Mouse (Mus musculus): ENCODE measurements around the gene Msi2.
A peak's percentile ranks its signal among the peaks of the same experiment; 100 is the strongest.

Msi2 gene

DNA sequence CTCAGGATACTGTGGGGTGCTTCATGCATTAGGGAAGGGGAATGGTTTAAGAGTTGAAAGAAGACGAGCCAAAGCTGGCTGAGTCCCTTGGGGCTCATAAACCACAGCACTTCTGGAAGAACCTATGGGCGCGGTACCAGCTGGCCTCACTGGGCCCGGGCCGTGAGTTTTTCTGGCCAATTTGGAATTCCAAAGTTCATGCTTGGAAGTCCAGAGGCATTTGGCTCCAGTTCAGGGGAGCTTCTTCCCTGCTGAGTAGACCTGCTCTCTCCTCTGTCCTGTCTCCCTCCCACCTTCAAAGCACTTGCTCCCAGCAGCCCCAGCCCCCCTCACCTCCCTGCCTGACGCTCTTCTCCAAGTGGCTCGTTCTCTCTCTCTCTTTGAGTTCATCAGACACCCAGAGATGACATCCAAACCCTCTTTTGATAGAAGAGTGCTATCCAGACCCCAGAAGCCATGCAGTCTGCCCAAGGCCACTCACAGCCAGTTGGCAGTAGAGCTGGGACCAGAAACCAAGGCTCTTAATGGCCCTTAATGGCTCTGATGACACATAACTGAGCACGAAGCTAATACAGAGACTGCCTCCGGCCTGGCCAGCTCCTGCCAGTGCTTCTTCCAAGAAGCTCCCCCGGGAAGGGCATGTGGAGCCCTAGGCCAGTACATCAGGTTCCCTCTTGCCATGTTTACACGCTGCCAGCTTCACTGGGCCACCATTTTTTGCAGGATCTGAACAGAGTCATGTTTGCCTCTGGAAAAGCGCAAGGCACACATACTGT is 204.0 kb downstream of the Msi2 start:
- DNase-seq (ENCODE audit: low spot score), result no peak

DNA sequence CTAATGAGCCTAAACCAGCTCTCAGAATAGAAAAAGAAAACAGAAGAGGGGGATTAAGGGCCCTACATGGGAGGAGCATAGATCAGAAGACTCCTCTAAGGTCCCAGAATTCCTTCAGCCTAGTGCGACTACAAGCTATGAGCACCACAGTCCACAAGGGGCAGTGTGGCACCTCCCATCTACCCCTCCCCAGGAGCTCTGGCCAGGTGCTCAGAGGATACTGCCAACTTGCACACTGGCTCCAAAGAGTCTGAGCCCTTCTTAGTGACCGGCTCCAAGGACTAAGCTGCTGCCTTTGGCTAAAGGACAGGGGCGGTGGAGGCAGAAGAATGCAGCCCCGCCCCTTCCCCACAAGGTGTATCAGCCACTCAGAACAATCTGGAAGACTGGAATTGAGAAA is 205.7 kb downstream of the Msi2 start:
- peak; percentile 74 for DNase-seq (ENCODE audit: low spot score)

DNA sequence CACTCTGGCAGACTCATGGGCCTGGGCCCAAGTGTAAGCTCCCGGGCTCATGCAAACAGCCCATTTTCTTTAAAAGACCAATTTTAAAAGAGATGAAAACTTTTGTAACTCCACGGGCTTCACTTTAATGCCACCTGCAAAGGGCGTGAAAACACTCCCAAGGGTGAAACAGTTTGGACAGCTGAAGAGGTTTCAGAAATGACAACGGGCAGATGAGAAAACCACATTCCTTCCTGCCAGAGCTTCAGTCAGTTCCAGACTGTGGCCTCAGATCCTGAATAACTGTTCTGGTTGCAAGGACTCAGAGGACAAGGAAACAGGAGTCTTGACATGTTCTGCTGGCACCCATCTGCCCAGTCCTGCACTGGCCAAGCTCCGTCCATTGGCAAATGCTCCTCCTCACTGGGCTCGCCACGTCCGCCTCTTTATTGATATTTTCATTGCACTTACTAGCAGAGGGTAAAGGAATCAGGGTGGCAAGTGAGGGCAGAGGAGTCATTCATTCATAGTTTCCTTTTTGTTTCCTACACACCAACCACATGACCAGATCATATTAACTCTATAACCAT is 207.9 kb downstream of the Msi2 start:
- DNase-seq (ENCODE audit: low spot score), result no peak

DNA sequence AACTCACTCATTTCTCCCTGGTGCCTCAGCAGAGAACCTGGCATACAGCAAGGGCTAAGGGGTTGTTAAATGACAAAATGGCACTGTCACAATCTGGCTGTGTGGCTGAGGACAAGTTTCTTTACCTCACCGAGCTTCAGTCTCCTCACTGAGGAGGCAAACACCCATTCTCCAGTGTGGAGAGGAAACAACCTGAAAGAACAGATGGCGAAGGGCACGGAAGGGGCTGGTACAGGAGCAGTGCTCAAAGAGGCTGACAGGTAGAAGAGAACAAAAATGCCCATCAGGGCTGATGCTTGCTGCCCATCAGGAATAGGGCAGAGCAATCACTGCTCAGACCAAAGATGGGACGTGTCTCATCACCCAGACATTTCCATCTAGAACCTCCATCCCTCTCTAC is 208.8 kb downstream of the Msi2 start:
- no peak for DNase-seq (ENCODE audit: low spot score)

DNA sequence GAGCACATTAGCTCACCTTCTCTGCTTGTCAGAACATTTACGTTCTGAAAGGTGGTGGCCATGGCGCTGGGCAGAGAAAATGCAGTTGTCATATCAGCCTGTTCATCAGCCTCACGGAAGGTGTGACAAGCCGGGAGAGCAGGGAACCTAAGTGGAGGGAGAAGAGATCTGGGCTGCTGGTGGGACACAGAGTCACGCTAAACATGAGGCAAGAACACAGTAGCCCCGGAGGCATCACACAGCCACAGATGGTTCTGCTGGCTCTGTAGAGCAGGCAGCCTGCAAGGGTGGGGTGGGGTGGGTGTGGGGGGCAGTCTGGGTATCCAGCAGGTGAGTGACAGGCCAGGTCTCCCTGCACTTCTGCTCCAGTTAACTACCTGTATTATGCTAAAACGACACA is 210.2 kb downstream of the Msi2 start:
- DNase-seq (ENCODE audit: low spot score), result no peak

DNA sequence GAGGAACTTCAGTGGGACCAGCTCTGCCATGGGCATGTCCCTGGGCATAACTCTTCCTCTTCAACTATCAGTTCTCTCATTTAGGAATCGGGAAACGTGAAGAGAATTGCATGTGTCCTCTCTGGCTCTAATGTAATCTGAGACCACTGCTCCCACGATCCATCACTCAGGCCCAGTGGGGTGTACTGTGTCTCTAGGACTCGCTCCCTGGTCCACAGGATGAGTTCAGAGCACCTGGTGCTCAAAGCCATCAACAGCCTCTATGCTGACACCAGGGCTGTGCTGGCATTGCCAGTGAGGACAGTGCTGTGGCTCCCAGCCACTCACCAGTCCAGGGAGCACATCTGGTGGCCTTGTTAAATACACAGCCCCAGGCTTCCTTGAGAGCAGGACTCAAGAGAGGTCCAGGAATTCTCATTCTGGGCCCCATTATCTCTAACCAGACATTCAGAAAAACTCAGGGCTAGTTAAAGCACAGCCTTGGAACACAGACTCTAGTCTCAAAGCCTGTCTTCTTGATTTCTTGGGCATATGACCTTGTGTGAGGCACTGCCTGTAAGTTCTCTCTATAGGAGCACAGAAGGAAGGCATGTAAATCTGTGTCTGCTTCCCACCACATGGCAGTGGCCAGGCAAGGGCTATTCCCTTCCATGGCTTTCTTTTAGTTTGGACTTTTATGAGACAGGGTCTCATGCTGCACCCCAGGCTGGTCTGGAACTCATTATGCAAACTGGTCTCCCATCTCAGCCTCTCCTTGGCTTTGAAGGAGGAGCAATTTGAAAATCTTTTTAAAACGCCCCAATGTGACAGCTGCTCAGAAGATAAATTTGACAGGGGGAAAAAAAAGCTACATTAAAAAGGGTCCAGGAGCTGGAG is 211.5 kb downstream of the Msi2 start:
- DNase-seq (ENCODE audit: low spot score), result no peak

DNA sequence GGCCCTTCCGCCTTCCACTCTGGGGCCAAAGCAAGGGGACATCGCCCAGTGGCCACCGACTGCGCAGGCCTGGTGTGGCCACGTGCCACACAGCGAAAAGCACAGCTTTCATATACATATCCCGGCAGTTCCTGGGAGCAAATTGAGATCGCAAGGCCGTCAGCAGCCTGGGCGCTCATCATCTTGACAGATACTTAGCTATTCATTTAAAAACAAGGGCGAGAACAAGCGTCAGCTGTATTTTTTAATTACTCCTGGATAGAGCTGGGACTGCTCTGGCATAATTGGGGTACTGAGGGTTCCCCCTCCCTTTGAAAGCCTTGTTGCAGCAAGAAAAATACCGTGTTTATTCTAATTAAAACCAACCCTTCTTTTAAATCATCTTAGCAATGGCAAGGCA is 212.2 kb downstream of the Msi2 start:
- no peak for DNase-seq (ENCODE audit: low spot score)

DNA sequence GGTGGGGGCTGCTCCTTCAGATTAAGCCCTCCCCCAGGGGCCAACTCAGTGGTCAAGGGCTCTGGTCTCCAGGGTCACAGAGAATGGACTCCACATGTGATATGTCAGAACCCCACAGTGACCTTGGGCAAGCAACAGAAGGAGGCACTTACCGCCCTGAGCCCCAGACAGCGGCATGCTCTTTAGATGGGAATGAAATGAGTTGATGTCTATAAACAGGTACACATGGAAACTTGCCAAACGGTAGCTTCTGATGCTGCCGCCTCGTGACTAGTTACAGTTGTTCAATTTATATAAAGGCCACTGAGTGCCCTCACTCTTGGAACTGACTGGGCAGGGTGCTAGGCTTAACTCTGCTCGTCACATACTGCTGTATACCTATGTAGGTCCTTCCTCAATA is 215.7 kb downstream of the Msi2 start:
- no peak for DNase-seq (ENCODE audit: low spot score)

DNA sequence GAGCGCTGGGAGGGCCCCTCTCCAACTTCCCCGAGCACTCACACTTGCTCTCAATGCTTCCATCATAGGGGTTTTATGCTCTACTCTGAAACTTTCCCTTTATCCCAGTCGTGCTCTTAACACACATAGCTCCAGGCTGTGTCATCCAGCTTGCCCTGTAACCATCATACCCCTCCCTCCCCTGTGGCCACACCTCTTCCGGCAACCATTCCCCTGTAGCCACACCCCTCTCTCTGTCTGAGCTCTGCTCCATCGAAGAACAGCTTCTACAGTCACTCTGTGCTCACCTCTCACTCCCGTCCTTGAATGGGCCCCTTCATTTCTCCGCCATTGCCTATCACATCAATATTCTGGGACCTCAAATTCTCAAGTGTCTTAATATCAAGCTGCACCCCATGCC is 219.8 kb downstream of the Msi2 start:
- no peak for DNase-seq (ENCODE audit: low spot score)

DNA sequence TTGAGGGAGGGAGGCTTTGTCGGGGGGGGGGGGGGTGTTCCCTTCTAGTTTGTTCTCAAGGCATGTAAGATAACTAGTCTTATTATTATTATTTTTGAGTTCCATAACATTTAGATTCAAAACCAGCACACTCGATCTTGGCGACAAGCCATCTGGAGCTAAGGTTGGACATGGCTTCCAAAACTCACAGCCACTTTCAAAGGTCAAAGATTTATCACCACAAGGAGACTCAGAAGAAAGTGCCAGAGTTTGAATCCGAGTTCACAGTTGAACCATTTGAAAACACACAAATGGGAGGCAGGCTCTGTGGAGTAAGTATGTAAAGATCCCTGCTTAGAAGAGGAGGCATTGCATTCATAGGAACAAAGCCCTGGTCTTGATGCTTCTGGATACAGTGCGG is 221.9 kb downstream of the Msi2 start:
- no peak for DNase-seq (ENCODE audit: low spot score)

DNA sequence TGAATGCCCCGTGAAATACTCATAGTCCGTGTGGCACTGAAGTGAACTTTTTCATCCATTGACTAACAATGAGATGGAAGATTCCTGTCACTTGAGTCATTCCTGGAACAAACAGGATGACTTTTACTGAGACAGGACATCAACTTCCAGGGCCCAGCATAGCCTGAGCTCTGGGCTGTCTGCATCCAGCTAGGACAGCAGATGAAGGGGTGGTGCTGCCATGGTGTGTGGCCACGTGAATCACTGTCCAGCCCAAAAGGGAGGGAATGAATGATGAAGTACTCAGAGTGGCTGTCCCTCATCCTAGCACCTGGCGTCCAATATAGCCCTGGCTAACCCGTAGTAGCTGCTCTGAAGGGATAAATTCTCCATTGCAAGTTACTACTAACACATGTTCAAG is 222.6 kb downstream of the Msi2 start:
- DNase-seq (ENCODE audit: low spot score), result no peak

DNA sequence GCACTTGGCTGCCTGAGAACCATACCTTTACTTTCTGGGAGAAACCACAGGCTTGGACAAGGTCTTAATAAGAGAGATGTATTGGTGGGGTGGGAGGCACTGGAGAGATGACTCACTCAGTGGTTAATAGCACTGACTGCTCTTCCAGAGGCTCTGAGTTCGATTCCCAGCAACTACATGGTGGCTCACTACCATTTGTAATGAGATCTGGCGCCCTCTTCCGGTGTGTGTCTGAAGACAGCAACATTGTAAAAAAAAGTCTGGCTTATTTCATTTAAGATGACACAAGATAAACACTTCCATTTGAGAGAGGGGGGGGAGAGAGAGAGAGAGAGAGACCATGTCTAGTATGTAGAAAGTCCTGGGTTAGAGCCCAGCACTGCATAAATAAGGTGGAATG is 223.3 kb downstream of the Msi2 start:
- no peak for DNase-seq (ENCODE audit: low spot score)

DNA sequence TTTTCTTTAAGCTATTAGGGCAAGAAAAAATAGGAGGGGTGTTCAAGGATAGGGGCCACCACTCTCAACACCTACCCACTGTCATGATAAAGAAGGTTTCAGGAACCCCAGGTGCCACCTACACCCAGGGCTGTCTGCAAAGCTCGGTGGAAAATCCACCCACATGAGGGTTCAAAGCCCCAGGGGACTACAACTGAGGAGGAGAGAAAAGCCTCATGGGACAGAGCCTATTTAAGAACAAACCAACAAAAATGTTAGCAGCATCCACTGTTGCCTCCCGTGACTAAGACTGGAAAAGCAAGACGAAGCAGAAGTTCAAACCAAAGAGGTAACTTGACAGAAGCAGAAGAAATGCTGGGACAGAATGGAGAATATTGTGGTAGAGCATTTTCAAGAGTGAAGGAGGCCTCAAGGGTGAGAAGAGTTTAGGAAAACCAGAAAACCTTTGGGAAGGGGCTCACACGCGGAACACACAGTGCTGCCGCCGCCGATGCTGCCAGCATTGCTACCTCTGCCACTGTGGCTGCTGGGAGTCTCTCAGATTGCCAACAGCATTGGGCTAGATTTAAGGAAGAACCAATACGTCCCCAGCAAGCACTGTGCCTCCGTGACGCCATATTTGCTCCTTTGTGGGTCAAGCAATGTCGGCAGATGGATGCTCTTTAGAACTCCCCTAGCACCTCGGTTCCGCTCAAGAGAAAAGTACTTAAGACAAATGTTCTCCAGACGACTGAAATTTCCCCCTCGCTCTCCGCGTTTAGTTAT is 224.3 kb downstream of the Msi2 start:
- DNase-seq (ENCODE audit: low spot score), result no peak

DNA sequence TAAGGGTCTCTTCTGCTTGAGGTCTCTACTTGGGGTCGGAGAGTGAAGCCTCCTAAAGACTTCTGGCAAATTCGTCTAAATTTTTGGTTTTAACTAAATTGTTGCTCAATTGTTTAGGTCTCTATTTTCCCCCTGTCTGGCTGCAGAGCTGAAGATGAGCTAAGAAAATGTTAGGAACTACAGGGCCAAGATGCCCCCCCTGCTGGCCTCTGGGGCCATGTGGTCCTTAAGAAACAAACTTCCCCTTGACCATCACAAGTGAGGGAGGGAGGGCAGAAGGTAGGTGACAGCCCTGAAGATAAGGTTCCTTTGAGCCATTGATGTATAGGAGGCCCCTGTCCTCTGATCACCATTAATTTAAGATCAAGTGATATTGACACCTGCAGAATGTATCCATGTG is 225.7 kb downstream of the Msi2 start:
- DNase-seq (ENCODE audit: low spot score), result no peak

DNA sequence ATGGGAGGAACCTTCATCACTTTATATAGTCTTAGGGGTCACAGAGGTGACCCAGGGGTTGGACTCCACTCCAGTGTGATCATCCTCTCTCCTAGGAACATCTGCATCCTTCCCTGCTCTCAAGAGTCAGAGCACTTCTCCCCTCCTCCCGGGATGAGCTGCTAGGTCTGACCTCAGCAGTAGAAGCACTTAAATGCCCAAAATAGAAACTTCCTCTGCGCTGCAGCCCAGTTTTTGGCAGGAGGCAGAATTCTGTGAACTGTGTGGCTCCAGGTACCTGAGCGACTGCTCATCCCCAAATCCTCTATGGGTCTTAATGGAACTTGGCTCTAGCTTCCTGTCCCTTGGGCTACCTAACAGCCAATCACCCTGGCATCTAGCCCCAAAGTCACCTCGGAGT is 228.3 kb downstream of the Msi2 start:
- DNase-seq (ENCODE audit: low spot score), result no peak

DNA sequence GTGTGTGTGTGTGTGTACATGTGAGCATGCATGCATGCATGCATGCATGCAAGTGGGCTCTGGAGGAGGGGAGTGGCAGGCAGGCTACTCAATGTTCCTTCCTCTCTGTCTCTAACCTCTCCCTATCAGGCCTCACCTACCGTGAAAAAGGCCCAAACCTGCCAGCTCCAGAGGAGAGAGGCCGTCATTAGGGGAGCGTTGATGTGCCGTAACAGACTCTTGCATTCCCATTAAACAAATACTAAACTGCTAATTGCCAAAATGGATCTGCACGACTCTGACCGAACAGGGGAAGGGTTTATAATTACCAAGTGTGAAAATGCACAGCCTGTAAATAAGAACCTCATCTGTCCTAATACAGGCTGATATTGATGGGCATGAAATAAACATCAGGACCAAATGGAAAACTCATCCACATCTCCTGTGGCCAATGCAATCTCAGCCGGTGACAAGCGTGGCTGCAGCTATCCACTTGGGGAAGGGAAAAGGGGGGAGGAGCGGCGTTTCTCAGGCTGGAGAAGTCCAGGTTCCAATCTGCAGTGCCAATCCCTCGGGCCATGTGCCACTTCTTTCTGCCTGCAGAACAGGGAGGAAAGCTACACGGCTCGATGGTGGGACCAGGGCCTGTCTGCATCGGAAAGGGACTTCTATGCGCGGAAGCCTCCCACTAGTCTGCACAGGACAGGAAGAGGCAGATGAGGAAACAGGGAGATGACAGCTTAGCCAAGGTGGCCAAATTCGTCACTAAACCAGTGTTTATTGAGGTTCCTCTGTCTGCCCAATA is 229.2 kb downstream of the Msi2 start:
- no peak for DNase-seq (ENCODE audit: low spot score)

DNA sequence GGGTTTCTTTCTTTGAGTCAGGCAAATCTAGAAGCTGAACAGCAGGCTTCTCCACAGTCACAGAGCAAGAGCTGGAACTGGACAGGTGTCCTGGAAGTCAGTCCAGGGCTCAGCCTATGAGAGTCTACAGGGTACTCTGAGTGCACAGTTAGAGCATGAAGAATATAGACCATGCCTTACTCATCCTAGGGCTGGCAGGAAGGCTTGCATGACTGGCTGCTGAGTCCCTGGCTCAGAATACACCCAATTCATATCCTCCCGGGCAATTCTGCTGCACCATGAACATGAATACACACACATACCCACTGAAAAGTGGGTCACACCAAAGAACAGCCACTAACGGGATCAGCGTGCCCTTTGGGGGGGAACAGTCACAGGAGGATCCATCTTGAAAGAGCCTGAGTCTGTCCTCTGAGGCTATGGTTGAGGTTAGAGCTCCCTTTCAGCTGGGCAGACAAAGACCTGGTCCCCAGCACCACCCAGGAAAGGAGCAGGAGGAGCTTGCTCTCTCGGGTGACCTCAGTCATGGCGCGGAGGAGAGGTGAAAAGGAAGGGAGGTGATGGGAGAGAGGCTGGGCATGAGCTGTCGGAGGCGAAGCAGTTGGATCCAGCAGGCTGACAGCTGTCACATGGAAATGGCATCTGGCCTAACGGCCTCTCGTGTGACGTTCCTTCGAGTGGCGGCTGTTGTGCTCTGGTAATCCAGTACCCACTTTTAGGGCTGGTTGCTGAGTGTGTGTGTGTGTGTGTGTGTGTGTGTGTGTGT is 230.0 kb downstream of the Msi2 start:
- no peak for DNase-seq (ENCODE audit: low spot score)

DNA sequence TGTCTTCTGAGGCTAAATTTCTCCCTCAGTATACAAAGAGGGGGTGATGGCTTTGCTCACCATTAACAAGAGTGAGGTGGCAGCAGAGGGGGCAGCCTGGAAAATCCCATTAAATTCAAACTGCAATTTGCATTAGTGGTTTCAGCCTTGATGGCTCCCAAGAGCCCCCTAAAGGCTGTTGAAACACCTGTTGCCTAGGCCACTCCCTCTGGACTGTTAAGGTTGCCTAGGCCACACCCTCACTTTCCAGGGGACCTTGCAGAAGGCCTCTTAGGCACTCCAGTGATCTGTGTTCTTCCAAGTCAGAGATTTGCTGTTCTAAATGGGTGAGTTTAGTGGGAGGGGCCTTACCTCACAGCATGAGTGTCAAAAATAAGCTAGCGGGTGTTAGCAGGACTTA is 232.3 kb downstream of the Msi2 start:
- peak; percentile 61 for DNase-seq (ENCODE audit: low spot score)

DNA sequence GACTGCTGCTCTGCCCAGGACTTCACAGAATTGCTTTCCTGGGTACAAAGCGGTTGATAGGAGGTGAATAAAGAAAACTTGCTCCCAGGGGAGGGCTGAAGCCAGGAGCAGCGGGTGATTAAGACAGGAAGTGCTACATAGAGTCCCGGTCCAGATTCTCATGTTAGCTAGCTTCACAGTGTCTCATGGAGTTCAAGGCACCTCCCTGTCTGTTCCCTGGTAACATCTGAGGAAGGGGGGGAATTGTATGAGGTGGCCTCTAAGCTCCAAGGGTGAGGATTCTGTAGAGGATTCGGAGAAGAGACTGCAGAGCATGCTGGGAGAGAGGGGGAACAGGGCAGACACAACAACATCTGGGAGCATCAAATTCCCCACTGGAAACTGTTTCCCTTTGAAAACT is 233.2 kb downstream of the Msi2 start:
- no peak for DNase-seq (ENCODE audit: low spot score)

DNA sequence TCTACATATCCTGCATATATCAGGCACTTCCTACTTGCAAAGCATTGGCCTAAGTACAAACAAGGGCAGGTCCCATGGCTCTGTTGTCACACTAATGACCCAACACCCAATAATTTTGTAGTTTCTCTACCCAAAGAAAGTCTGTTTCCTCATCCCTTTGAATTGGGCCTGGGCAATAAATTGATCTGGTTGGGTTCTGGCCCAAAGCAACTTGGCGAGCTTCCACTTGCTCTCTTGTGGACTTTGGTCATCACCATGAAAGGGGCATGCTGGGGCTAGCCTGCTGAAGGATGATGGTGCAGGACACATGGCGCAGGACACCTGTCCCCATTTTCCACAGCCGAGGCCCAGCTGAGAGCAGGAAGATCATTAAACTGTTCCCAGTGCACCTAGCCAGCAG is 234.3 kb downstream of the Msi2 start:
- no peak for DNase-seq (ENCODE audit: low spot score)

DNA sequence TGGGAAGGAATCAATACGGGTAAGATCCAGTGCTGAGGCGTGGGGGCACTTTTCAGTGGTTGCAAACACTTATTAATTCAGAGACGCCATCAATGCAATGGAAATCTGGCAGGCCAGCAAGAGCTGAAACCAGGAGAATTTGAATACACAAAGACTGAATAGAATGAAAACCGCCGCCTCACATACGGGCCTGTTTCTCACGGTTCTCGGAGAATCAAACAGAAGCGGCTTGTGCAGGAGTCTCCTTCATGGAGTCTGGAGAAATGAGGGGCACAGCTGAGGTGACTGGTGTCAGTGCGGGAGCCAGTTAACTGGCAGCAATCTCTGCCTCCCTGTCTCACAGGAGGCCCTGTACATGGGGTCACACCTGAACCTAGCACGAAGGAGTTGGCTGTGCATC is 235.7 kb downstream of the Msi2 start:
- no peak for DNase-seq (ENCODE audit: low spot score)
